Mouse (Mus musculus) liver, embryonic 11.5 days (tissue): ENCODE data around the gene Atxn7l2. TPM values are rescaled to one million over a fixed set of nuclear protein-coding genes. Genes with fewer than 3 reads are reported as not detected.
A peak's percentile ranks its signal among the peaks of the same experiment; 100 is the strongest.

ENCODE experiments used
- ATAC-seq: fragments of 200-750 bp; cut with Nextera tagmentation; replicated peaks from 2 replicates; pipeline ENCODE4 v1.8.0; 2017; ENCODE audit warnings: moderate number of reproducible peaks, mild to moderate bottlenecking, moderate TSS enrichment, moderate library complexity; ENCODE audit not compliant: low FRiP score
- DNase-seq: peaks from one replicate; pipeline ENCODE4 v3.0.0-alpha.2; 2017; ENCODE audit warnings: low spot score
- H3K27ac ChIP-seq: fragments of 300-500 bp; sonication (generic); 2 replicates; pipeline ENCODE4 v1.5.1; 2014; ENCODE audit warnings: mild to moderate bottlenecking, low read depth, low read length, control low read depth
- H3K27me3 ChIP-seq: fragments of 300-500 bp; sonication (generic); replicated peaks from 2 replicates; pipeline ENCODE4 v1.6.1; 2014; ENCODE audit warnings: low read length, mixed read lengths; ENCODE audit not compliant: control insufficient read depth, insufficient read depth
- H3K36me3 ChIP-seq: fragments of 300-500 bp; sonication (generic); 2 replicates; pipeline ENCODE4 v1.6.1; 2014; ENCODE audit warnings: mild to moderate bottlenecking, low read length, moderate library complexity, mixed read lengths; ENCODE audit not compliant: control insufficient read depth, insufficient read depth
- H3K4me1 ChIP-seq: fragments of 300-500 bp; sonication (generic); replicated peaks from 2 replicates; pipeline ENCODE4 v1.6.1; 2014; ENCODE audit warnings: low read length, mixed read lengths; ENCODE audit not compliant: control insufficient read depth, insufficient read depth
- H3K4me2 ChIP-seq: fragments of 300-500 bp; sonication (generic); 2 replicates; pipeline ENCODE4 v1.6.1; 2014; ENCODE audit warnings: mild to moderate bottlenecking, control low read depth, moderate library complexity
- H3K4me3 ChIP-seq: fragments of 300-500 bp; sonication (generic); 2 replicates; pipeline ENCODE4 v1.5.1; 2014; ENCODE audit warnings: low read depth, low read length, control low read depth
- H3K9ac ChIP-seq: fragments of 300-500 bp; sonication (generic); 2 replicates; pipeline ENCODE4 v1.6.1; 2014; ENCODE audit warnings: low read depth, low read length, control low read depth
- H3K9me3 ChIP-seq: fragments of 300-500 bp; sonication (generic); 2 replicates; pipeline ENCODE4 v1.6.1; 2016; ENCODE audit warnings: low read length, inconsistent platforms, mixed read lengths; ENCODE audit not compliant: control insufficient read depth
- WGBS: fragments of 180-500 bp; shearing (Covaris S2); extraction: QIAGEN DNeasy Blood & Tissue Kit; methylation state at CpG from one replicate; pipeline ENCODE4 v1.1.7; 2014; 5-methylcytosine and 5-hydroxymethylcytosine counted together
- polyA plus RNA-seq: library from polyadenylated mRNA; unstranded; fragments of >200 nt; fragmentation: Nextera tagmentation; extraction: Ambion mirVana; gene quantifications from 2 replicates; pipeline ENCODE4 v1.2.1, GENCODE M21; 2014

Atxn7l2 gene
- polyA plus RNA-seq, 1 experiment from 2014 or later, result 8.9 TPM

DNA sequence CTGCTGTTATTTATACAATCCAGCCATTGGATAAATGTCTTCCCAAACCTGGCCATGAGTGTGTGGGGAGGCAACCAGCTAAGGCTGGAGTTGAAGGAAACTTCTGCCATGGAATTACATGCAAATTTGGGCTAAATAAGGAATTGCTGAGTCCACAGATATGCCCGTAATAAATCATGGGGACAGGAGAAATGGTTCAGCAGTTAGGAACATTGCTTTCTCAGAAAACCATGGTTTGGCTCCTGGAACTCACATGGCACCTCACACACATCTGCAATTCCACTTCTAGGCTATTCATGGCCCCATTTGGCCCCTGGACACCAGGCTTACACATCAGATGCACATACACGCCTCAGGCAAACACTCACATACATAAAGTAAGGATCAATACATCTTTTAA is 16.8 kb upstream of the Atxn7l2 start:
- Histone ChIP-seq H3K27me3 (peaks cover 51% of the 10 kb centered on the region), H3K4me1 (peaks cover 2% of the 10 kb centered on the region; the same call in 1 of the 2 replicates), H3K27ac (no peak overlapping the region), H3K36me3 (no peaks in the 10 kb centered on the region), H3K4me3 (no peak overlapping the region), H3K4me2 (no peak overlapping the region), H3K9ac (no peak overlapping the region), H3K9me3 (no peaks in the 10 kb centered on the region)
- DNase-seq, result no peak
- WGBS, result 72% methylated on average over 2 of the region's 2 CpGs
- ATAC-seq, result no peak

DNA sequence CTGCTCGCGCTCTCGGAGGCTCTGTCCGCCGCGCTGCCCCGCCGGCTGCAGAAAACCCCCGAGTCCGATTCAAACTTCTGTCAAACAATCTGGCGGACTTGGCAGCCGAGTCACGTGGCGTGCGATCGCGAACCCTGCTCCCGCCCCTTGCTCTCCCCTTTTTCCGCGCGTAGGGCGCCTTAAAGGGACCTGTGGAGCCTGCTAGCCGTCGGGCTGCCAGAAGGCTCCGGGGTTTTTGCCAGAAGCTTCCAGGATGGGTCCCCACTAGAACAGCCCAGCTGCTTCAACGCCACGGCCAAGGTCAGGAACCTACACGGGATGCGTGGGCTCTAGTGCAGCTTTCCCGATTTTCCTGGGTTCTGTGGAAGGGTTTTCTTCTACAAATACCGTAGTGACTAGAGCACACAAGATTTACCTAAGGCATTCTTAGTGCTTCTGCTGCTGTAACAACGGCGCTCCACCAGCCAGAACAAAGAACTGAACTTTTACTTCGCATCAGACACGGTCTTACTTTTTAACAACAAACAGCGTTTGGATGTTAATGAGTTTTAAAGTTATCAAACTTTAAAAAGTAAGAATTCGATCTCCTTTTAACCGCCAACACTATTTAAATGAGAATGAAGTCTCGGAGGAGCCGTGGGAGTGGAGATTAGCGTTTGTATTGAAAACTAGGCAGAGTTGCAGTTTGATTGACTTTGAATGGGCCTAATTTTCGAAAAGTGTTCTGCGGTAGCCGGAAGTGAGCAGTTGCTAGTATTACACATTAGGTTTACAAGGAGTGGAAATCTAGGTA is 16.0 kb upstream of the Atxn7l2 start, which contains the start of gene Sypl2:
TSS of gene Sypl2 (minus strand) at position 91 of the 793 bp plus-strand sequence.
- peak; percentile 55 for DNase-seq
- no peaks in the 10 kb centered on the region for H3K36me3 ChIP-seq
- WGBS, result 8% methylated on average over 36 of the region's 44 CpGs
- no peaks in the 10 kb centered on the region for H3K9me3 ChIP-seq
- H3K4me2 ChIP-seq, result peak within 1 kb of the TSS; percentile 64
- no peak within 1 kb of the TSS for H3K9ac ChIP-seq
- peaks cover 55% of the 10 kb centered on the region for H3K27me3 ChIP-seq
- peaks cover 2% of the 10 kb centered on the region; the same call in 1 of the 2 replicates for H3K4me1 ChIP-seq
- no peak within 1 kb of the TSS for H3K27ac ChIP-seq
- H3K4me3 ChIP-seq, result peak within 1 kb of the TSS; percentile 47
- ATAC-seq, result no peak

DNA sequence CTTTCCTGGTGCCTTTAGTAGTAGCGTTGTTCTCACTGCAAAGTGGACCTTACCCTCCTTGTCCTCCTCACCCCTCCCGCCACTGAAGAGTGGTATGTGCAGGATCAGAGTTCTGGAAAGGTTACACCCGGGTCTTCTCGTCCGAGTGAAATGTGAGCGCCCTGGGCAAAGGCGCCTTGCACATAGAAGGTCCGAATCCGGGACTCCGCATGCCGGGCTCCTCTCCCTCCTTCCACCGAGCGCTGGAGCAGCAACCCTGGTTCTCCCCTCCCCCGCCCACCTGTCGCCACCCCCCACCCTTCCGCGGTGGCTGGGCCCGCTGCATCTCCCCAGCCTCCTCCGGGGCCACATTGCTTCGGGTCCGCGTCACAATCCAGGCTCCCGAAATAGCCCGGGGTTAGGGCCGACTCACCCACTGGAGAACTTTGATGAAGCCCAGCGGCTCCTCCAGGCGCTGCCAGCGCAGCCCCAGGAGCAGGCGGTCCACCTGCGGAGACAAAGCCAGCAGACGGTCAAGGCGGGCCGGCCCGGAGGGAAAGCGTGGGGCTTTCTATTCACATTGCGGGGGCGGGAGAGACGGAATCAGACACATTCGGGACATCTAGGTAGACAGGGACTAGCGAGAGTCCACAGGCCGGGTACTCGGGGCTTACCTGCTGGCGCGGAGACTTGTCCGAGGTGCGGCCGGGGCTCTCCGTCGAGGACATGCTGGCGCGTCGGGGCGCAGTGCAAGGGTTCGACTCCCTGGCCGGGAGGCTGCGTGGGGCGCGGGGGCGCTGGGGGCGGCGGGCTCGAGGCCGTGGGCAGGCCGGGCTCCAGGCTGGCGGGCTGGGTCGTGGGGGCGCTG is 15.2 kb upstream of the Atxn7l2 start:
- no peak for DNase-seq
- Histone ChIP-seq H3K4me1 (peaks cover 2% of the 10 kb centered on the region; the same call in 1 of the 2 replicates), H3K4me2 (peak overlapping the region; percentile 64), H3K36me3 (no peaks in the 10 kb centered on the region), H3K9me3 (no peaks in the 10 kb centered on the region), H3K27me3 (peaks cover 57% of the 10 kb centered on the region), H3K9ac (no peak overlapping the region), H3K4me3 (peak overlapping the region; percentile 47), H3K27ac (no peak overlapping the region)
- WGBS, result 4% methylated on average over 66 of the region's 67 CpGs
- ATAC-seq, result no peak

GRCm38 (mm10) chr3:108220661-108221060 is 9.9 kb upstream of the Atxn7l2 start:
- Histone ChIP-seq H3K4me2 (no peak overlapping the region), H3K36me3 (no peaks in the 10 kb centered on the region), H3K9me3 (no peaks in the 10 kb centered on the region), H3K4me1 (no peaks in the 10 kb centered on the region), H3K9ac (no peak overlapping the region), H3K27me3 (peaks cover 40% of the 10 kb centered on the region), H3K4me3 (no peak overlapping the region), H3K27ac (no peak overlapping the region)
- DNase-seq, result no peak
- WGBS, result 76% methylated on average over 3 of the region's 3 CpGs
- ATAC-seq, result no peak

GRCm38 (mm10) chr3:108214734-108215133 is 4.0 kb upstream of the Atxn7l2 start:
- no peak for ATAC-seq
- Histone ChIP-seq H3K36me3 (no peaks in the 10 kb centered on the region), H3K4me1 (0 out of 2 replicates have a peak, but pooled peaks cover 3% of the 10 kb centered on the region), H3K4me3 (no peak overlapping the region), H3K27ac (no peak overlapping the region), H3K27me3 (peaks cover 13% of the 10 kb centered on the region; the same call in 1 of the 2 replicates), H3K9me3 (no peaks in the 10 kb centered on the region), H3K4me2 (no peak overlapping the region), H3K9ac (no peak overlapping the region)
- DNase-seq, result no peak
- 14% methylated on average over 5 of the region's 5 CpGs for WGBS

DNA sequence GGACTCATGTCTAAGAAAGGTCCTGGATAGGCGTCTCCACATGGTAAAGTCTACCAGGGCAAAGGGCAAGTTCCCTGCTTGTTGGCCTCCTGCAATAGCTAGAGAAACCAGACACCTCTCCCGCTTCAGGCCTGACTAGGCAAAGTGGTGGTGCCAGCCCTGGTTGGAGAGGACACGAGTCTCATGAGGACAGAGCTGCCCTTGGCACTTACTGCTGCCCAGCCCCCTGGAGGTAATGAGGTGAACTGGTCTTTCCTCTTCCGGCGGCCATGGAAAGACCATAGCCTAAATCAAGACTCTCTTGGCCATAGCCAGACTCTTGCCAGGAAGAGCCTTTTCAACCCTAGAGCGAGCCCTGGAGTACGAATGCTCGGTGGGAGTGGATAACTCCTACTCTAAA is 1.7 kb upstream of the Atxn7l2 start:
- H3K9ac ChIP-seq, result no peak overlapping the region
- WGBS, result 80% methylated on average over 8 of the region's 8 CpGs
- peaks cover 8% of the 10 kb centered on the region; the same call in 1 of the 2 replicates for H3K27me3 ChIP-seq
- DNase-seq (no peak), ATAC-seq (no peak)
- H3K36me3 ChIP-seq, result no peaks in the 10 kb centered on the region
- no peak overlapping the region for H3K4me2 ChIP-seq
- H3K4me3 ChIP-seq, result no peak overlapping the region
- H3K27ac ChIP-seq, result no peak overlapping the region
- H3K4me1 ChIP-seq, result peaks cover 16% of the 10 kb centered on the region
- no peaks in the 10 kb centered on the region for H3K9me3 ChIP-seq

- no peaks in the 10 kb centered on the region; the same call in 1 of the 2 replicates for H3K36me3 ChIP-seq
- DNase-seq, result no peak
Observed at GRCm38 (mm10) chr3:108211845-108212244, 1.1 kb upstream of the Atxn7l2 start.

DNA sequence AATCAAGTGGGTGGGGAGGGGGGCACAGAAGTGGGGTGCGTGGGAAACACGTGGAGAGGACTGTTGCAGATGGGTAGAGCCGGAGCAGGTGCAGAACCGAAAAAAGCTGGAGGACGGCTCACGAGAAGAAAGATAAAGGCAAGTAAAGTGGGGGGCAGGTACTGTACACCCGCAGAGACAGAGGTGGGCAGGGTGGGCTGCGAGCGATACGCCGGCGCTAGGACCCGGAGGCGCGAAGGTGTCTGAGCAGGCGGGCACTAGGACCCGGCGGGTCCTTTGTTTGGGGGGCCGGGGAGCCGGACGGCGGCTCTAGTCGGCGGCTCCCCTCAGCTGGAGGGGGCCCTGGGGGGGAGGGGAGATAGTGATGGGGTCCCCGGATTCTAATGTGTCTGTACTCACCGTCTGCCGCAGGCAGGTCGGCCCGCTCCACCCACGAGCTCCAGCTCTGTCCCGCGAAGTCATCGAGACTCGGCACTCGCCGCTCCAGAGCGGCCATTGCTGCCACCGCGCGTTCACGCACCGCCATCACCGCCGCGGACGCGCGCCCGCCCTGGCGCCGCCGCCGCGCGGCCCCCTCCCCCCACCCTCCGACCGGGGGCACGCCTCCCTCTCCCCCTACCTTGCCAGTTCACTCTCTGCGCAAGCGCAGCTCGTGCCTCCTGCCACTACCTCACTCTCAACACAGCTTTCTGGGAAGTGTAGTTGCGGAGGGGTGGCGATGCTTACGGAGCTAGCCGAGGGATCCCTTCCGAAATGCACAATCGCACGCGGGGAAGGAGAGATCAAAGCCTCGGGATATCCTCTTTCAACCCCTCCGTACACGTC is 576 bp downstream of the Atxn7l2 start:
- peak; percentile 95 for DNase-seq
- Histone ChIP-seq H3K27ac (peak overlapping the region; percentile 76), H3K4me3 (peak overlapping the region; percentile 63), H3K9ac (peak overlapping the region; percentile 75), H3K4me1 (peaks cover 16% of the 10 kb centered on the region), H3K9me3 (no peaks in the 10 kb centered on the region), H3K27me3 (peaks cover 4% of the 10 kb centered on the region; the same call in 1 of the 2 replicates), H3K4me2 (peak overlapping the region; percentile 89), H3K36me3 (peaks cover 13% of the 10 kb centered on the region)
- peak; percentile 94 for ATAC-seq
- WGBS, result under 1% methylated on average over 71 of the region's 72 CpGs

More at GRCm38 (mm10) chr3:108211845-108212244, 1.1 kb upstream of the Atxn7l2 start:
- WGBS, result 87% methylated on average over 6 of the region's 6 CpGs
- H3K4me1 ChIP-seq, result peaks cover 16% of the 10 kb centered on the region
- no peak overlapping the region for H3K4me3 ChIP-seq
- ATAC-seq, result no peak
- no peak overlapping the region for H3K4me2 ChIP-seq
- H3K9me3 ChIP-seq, result no peaks in the 10 kb centered on the region
- H3K27ac ChIP-seq, result no peak overlapping the region
- peaks cover 8% of the 10 kb centered on the region; the same call in 1 of the 2 replicates for H3K27me3 ChIP-seq
- no peak overlapping the region for H3K9ac ChIP-seq
